In genomic region chr12:112950761-112951129, GRCm38 (mm10) we compare ENCODE assay signal across 9 mouse cellular contexts. TPM values are rescaled to one million over a fixed set of nuclear protein-coding genes. Genes with fewer than 3 reads are reported as not detected.
A peak's percentile ranks its signal among the peaks of the same experiment; 100 is the strongest.
DNase-seq lines count a peak whose midpoint lies in the region; ATAC-seq and TF ChIP-seq lines count a peak whose summit lies in the region.
"Had no signal": no experiment of that assay in that cellular context is flagged by ENCODE, and none has a peak within 500 bp of the region (broad histone marks: within the 10 kb centered on the region; RNA-seq: fewer than 3 reads in every experiment).

No protein-coding gene starts in this region.

- peak overlapping the region; percentile 95 for H3K4me2 ChIP-seq in hindbrain, embryonic 16.5 days (ENCODE audit: low read length)
- peak overlapping the region; percentile 84 for H3K4me2 ChIP-seq in myocyte (ENCODE audit: low read depth)

- TF ChIP-seq POLR2A in liver, adult 2 months (IDR thresholded peaks at IDR 0.05; ENCODE audit: extremely low read depth, insufficient read depth, low read length): no peak
- TF ChIP-seq POLR2A in myocyte (IDR thresholded peaks at IDR 0.05; ENCODE audit: insufficient read length, low read depth): peak; percentile 1

- no peak overlapping the region for H3K27ac ChIP-seq in liver, adult 2 months (replicated peaks; ENCODE audit: insufficient read depth, low read depth, low read length)
- peak overlapping the region; percentile 97 for H3K27ac ChIP-seq in embryonic facial prominence, embryonic 10.5 days (replicated peaks)
- H3K27ac ChIP-seq in hindbrain, embryonic 16.5 days (ENCODE audit: low read depth, low read length): peak overlapping the region; percentile 92
- H3K27ac ChIP-seq: macrophage had no signal

- no peaks in the 10 kb centered on the region for H3K36me3 ChIP-seq in liver, adult 2 months (ENCODE audit: control insufficient read depth, insufficient read depth, low read length)
- H3K36me3 ChIP-seq in embryonic facial prominence, embryonic 10.5 days (replicated peaks): no peaks in the 10 kb centered on the region
- no peaks in the 10 kb centered on the region for H3K36me3 ChIP-seq in hindbrain, embryonic 16.5 days (ENCODE audit: control insufficient read depth, insufficient read depth, low read length)
- no peaks in the 10 kb centered on the region for H3K36me3 ChIP-seq in myocyte (ENCODE audit: control insufficient read depth, insufficient read depth)

- peak; percentile 41 for ATAC-seq in hindbrain, embryonic 16.5 days

- TF ChIP-seq CTCF in liver, adult 2 months (IDR thresholded peaks at IDR 0.05; ENCODE audit: low read depth, low read length): no peak

- H3K9ac ChIP-seq in liver, adult 2 months (ENCODE audit: low read depth, low read length): no peak overlapping the region
- peak overlapping the region; percentile 89 for H3K9ac ChIP-seq in hindbrain, embryonic 16.5 days (ENCODE audit: low read depth, low read length)

- peak overlapping the region; percentile 80; the same call in 1 of the 2 replicates for H3K4me3 ChIP-seq in liver, adult 2 months (ENCODE audit: insufficient read depth, low read depth, low read length)
- H3K4me3 ChIP-seq in embryonic facial prominence, embryonic 10.5 days: peak overlapping the region; percentile 74
- H3K4me3 ChIP-seq in hindbrain, embryonic 16.5 days (ENCODE audit: low read length): peak overlapping the region; percentile 68
- H3K4me3 ChIP-seq in myocyte: peak overlapping the region; percentile 32

- no peaks in the 10 kb centered on the region for H3K27me3 ChIP-seq in liver, adult 2 months (ENCODE audit: control insufficient read depth, insufficient read depth, low read length)
- H3K27me3 ChIP-seq in embryonic facial prominence, embryonic 10.5 days (replicated peaks; ENCODE audit: low read depth, poor library complexity, severe bottlenecking): peaks cover 7% of the 10 kb centered on the region; the same call in 1 of the 2 replicates
- H3K27me3 ChIP-seq in hindbrain, embryonic 16.5 days (replicated peaks; ENCODE audit: control insufficient read depth, insufficient read depth, low read length): no peaks in the 10 kb centered on the region
- no peaks in the 10 kb centered on the region for H3K27me3 ChIP-seq in myocyte (ENCODE audit: control insufficient read depth, insufficient read depth, insufficient read length)

- H3K9me3 ChIP-seq in embryonic facial prominence, embryonic 10.5 days: no peaks in the 10 kb centered on the region
- H3K9me3 ChIP-seq in hindbrain, embryonic 16.5 days (ENCODE audit: control insufficient read depth, low read length): no peaks in the 10 kb centered on the region

- peaks cover 3% of the 10 kb centered on the region for H3K4me1 ChIP-seq in liver, adult 2 months (ENCODE audit: control insufficient read depth, insufficient read depth, low read length)
- peaks cover 54% of the 10 kb centered on the region for H3K4me1 ChIP-seq in embryonic facial prominence, embryonic 10.5 days
- peaks cover 20% of the 10 kb centered on the region for H3K4me1 ChIP-seq in hindbrain, embryonic 16.5 days (ENCODE audit: control insufficient read depth, insufficient read depth, low read depth, low read length)

- H3ac ChIP-seq in myocyte (ENCODE audit: control insufficient read depth, insufficient read length): peak overlapping the region; percentile 7

- WGBS in liver, adult 2 months: 13% methylated on average over 6 of the region's 6 CpGs
- WGBS in embryonic facial prominence, embryonic 10.5 days: 10% methylated on average over 6 of the region's 6 CpGs
- WGBS in hindbrain, embryonic 16.5 days: 4% methylated on average over 6 of the region's 6 CpGs

- H3K79me2 ChIP-seq in liver, adult 2 months (ENCODE audit: control insufficient read depth, insufficient read depth, low read length): no peaks in the 10 kb centered on the region
- H3K79me2 ChIP-seq in myocyte (ENCODE audit: control insufficient read depth, insufficient read depth): no peaks in the 10 kb centered on the region

- DNase-seq in liver, adult 2 months (ENCODE audit: extremely low read depth, low read depth, low spot score): no peak
- no peak for DNase-seq in liver
- DNase-seq in embryonic facial prominence, embryonic 10.5 days (ENCODE audit: low spot score): peak; percentile 39
- no peak for DNase-seq in embryo, embryonic 9.5 days (ENCODE audit: extremely low spot score)
- DNase-seq in B cell, adult 2 months: no peak
- no peak for DNase-seq in embryo, embryonic 11 days

TF ChIP-seq in myocyte, 11 proteins besides CTCF, POLR2A, EP300 and RAD21:
- no peak for TF ChIP-seq MYOD1 (IDR thresholded peaks at IDR 0.05; ENCODE audit: control insufficient read depth in 1 of 3, insufficient read length in 2 of 3, low read depth in 2 of 3)
- TF ChIP-seq TCF3 (IDR thresholded peaks at IDR 0.05; ENCODE audit: insufficient read length, low read depth): no peak
- no peak for TF ChIP-seq POLR2AphosphoS2 (IDR thresholded peaks at IDR 0.05; ENCODE audit: insufficient read length, low read depth)
- no peak for TF ChIP-seq CEBPB (IDR thresholded peaks at IDR 0.05; ENCODE audit: insufficient read depth, poor library complexity, severe bottlenecking)
- no peak for TF ChIP-seq MAX (IDR thresholded peaks at IDR 0.05; ENCODE audit: low read depth)
- TF ChIP-seq SRF (IDR thresholded peaks at IDR 0.05; ENCODE audit: control insufficient read depth, insufficient read length, low read depth): no peak
- TF ChIP-seq REST (IDR thresholded peaks at IDR 0.05; ENCODE audit: insufficient read depth, insufficient read length): no peak
- TF ChIP-seq TCF12 (IDR thresholded peaks at IDR 0.05; ENCODE audit: insufficient read depth, poor library complexity, severe bottlenecking): no peak
- no peak for TF ChIP-seq E2F4 (IDR thresholded peaks at IDR 0.05; ENCODE audit: insufficient read depth)
TF ChIP-seq in myocyte: peak in this region for 0.

RNA-seq across cellular contexts. Expression of gene Nudt14, which starts 8.8 kb away (rescaled TPM):
- total RNA-seq in liver, adult 2 months (2014; rRNA removed): 17.7 and 21.2 TPM in 2 replicates
- polyA plus RNA-seq in liver, adult 2 months (2012; rRNA removed): 29.3 and 36.3 TPM in 2 replicates
- polyA plus RNA-seq in embryonic facial prominence, embryonic 10.5 days (2016; fragmentation: Nextera tagmentation; extraction: Ambion mirVana): 78.1 and 83.8 TPM in 2 replicates
- 54.2 and 57.3 TPM in 2 replicates for polyA plus RNA-seq in hindbrain, embryonic 16.5 days (2015; fragmentation: Nextera tagmentation; extraction: Ambion mirVana)
- polyA plus RNA-seq in myocyte (2012; fragmentation: generic; extraction: Trizol): 94.9 TPM

RNA-seq across cellular contexts. Expression of gene Jag2, which starts 21.2 kb away (rescaled TPM):
- total RNA-seq in liver, adult 2 months (2014; rRNA removed): under 0.01 and 0.27 TPM in 2 replicates
- polyA plus RNA-seq in liver, adult 2 months (2012; rRNA removed): 0.13 and 0.29 TPM in 2 replicates
- polyA plus RNA-seq in embryonic facial prominence, embryonic 10.5 days (2016; fragmentation: Nextera tagmentation; extraction: Ambion mirVana): 4.8 and 5.3 TPM in 2 replicates
- 10.7 and 11.1 TPM in 2 replicates for polyA plus RNA-seq in hindbrain, embryonic 16.5 days (2015; fragmentation: Nextera tagmentation; extraction: Ambion mirVana)
- polyA plus RNA-seq in myocyte (2012; fragmentation: generic; extraction: Trizol): 51.8 TPM

RNA-seq across cellular contexts. Expression of gene Btbd6, which starts 25.5 kb away (rescaled TPM):
- 5.2 and 7.9 TPM in 2 replicates for total RNA-seq in liver, adult 2 months (2014; rRNA removed)
- polyA plus RNA-seq in liver, adult 2 months (2012; rRNA removed): 17.8 and 18.9 TPM in 2 replicates
- 22.3 and 23.0 TPM in 2 replicates for polyA plus RNA-seq in embryonic facial prominence, embryonic 10.5 days (2016; fragmentation: Nextera tagmentation; extraction: Ambion mirVana)
- 54.3 and 55.8 TPM in 2 replicates for polyA plus RNA-seq in hindbrain, embryonic 16.5 days (2015; fragmentation: Nextera tagmentation; extraction: Ambion mirVana)
- polyA plus RNA-seq in myocyte (2012; fragmentation: generic; extraction: Trizol): 16.3 TPM

RNA-seq across cellular contexts. Expression of gene Brf1, which starts 49.8 kb away (rescaled TPM):
- 17.1 and 19.6 TPM in 2 replicates for total RNA-seq in liver, adult 2 months (2014; rRNA removed)
- polyA plus RNA-seq in liver, adult 2 months (2012; rRNA removed): 26.2 and 31.5 TPM in 2 replicates
- 59.8 and 60.9 TPM in 2 replicates for polyA plus RNA-seq in embryonic facial prominence, embryonic 10.5 days (2016; fragmentation: Nextera tagmentation; extraction: Ambion mirVana)
- 40.5 and 43.1 TPM in 2 replicates for polyA plus RNA-seq in hindbrain, embryonic 16.5 days (2015; fragmentation: Nextera tagmentation; extraction: Ambion mirVana)
- 27.9 TPM for polyA plus RNA-seq in myocyte (2012; fragmentation: generic; extraction: Trizol)
